Mouse (Mus musculus) spleen, adult 2 months (tissue): ENCODE results near the gene Trappc4. TPM values are rescaled to one million over a fixed set of nuclear protein-coding genes. Genes with fewer than 3 reads are reported as not detected.
"Not testable (repeated sequence)": the region's sequence is repeated elsewhere in the genome, so short reads cannot be mapped to it uniquely, and the experiment has no call there.

Source experiments
- DNase-seq, 2 experiments: peaks; one replicate each; pipeline versions ENCODE4 v3.0.0 to v3.0.0-alpha.2; 2012 to 2021; ENCODE audit warnings: low spot score in 2 of 2, low read depth in 1 of 2
- H3K27ac ChIP-seq: fragments of 200-500 bp; 2 replicates; pipeline ENCODE4 v1.5.1; 2012; ENCODE audit warnings: low read length, inconsistent platforms; ENCODE audit not compliant: insufficient read depth
- H3K27me3 ChIP-seq: fragments of 200-500 bp; 2 replicates; pipeline ENCODE4 v1.6.1; 2012; ENCODE audit warnings: mild to moderate bottlenecking, moderate library complexity, low read length, inconsistent platforms; ENCODE audit not compliant: control insufficient read depth, insufficient read depth
- H3K36me3 ChIP-seq: fragments of 200-500 bp; 2 replicates; pipeline ENCODE4 v1.6.1; 2012; ENCODE audit warnings: mild to moderate bottlenecking, low read length, inconsistent platforms; ENCODE audit not compliant: control insufficient read depth, insufficient read depth
- H3K4me1 ChIP-seq: fragments of 200-500 bp; 2 replicates; pipeline ENCODE4 v1.6.1; 2011; ENCODE audit warnings: inconsistent platforms; ENCODE audit not compliant: control insufficient read depth, insufficient read depth, insufficient read length
- H3K4me3 ChIP-seq: fragments of 200-500 bp; 2 replicates; pipeline ENCODE4 v1.5.1; 2011; ENCODE audit warnings: mild to moderate bottlenecking, inconsistent platforms; ENCODE audit not compliant: insufficient read depth, insufficient read length; ENCODE audit errors: extremely low read depth
- CTCF ChIP-seq: fragments of 200-500 bp; IDR thresholded peaks from 2 replicates; pipeline ENCODE4 v1.5.1; 2011; ENCODE audit warnings: mild to moderate bottlenecking, inconsistent platforms; ENCODE audit not compliant: insufficient read depth, insufficient read length, insufficient replicate concordance; ENCODE audit errors: extremely low read depth
- POLR2A ChIP-seq: fragments of 200-500 bp; IDR thresholded peaks from 2 replicates; pipeline ENCODE4 v1.6.1; 2011; ENCODE audit warnings: low read depth, low read length, inconsistent platforms
- WGBS: fragments of 180-500 bp; shearing (Covaris S2); methylation state at CpG from one replicate; pipeline ENCODE4 v1.1.7; 2018; 5-methylcytosine and 5-hydroxymethylcytosine counted together
- polyA plus RNA-seq: library from polyadenylated mRNA; depleted of rRNA; stranded (reverse); fragments of >200 nt; gene quantifications from 2 replicates; pipeline ENCODE4 v1.2.3, GENCODE M21; 2012

Trappc4 gene
- polyA plus RNA-seq, 1 experiment: 22.9 TPM

DNA sequence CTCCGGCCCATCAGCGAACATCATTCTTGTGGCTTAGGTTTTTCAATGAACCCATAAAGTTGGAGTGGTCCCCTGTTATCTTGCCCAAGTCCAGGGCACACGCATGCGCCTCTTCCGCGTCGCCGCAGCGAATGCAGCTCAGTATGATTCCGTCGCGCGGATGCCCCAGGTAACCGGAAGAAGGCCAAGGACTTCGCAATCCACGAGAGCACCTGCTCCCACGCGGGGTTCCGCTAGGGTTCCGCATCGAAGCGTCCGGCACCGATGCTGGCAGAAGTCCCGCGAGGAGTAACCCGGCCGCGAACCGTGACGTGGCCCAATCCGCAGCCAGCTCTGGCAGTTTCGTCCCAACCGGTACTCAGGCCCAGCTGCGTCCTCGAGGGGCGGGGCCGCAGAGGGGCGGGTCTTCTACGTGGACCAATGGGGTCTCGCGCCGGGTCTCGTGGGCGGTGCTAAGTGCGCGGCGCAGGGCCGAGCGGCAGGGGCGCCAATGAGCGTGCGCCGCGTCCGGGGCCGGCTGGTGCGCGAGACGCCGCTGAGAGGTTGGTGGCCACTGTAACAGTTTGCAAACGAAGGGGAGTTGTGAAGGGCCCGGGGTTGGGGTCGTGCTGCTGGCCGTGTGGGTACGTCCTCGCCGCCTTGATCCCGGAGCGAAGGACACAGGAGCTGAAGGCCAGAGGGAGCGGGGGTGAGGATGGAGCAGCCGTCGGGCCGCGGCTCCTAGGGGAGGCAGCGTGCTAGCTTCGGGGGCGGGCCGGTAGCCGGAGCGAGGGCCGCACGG is 28.2 kb downstream of the Trappc4 start, which contains the start of gene Hyou1:
TSS of gene Hyou1 (plus strand) at position 437 of the 781 bp plus-strand sequence.
- peaks cover 7% of the 10 kb centered on the region; the same call in 1 of the 2 replicates for H3K4me1 ChIP-seq
- peaks cover 22% of the 10 kb centered on the region for H3K36me3 ChIP-seq
- no peaks in the 10 kb centered on the region for H3K27me3 ChIP-seq
- peak; percentile 97 to 99 for DNase-seq
- WGBS: under 1% methylated on average over 83 of the region's 83 CpGs
- peak within 1 kb of the TSS; percentile 82 for H3K27ac ChIP-seq
- peak within 1 kb of the TSS; percentile 92 for H3K4me3 ChIP-seq
- TF ChIP-seq CTCF (no peak), POLR2A (peak; percentile 71)

DNA sequence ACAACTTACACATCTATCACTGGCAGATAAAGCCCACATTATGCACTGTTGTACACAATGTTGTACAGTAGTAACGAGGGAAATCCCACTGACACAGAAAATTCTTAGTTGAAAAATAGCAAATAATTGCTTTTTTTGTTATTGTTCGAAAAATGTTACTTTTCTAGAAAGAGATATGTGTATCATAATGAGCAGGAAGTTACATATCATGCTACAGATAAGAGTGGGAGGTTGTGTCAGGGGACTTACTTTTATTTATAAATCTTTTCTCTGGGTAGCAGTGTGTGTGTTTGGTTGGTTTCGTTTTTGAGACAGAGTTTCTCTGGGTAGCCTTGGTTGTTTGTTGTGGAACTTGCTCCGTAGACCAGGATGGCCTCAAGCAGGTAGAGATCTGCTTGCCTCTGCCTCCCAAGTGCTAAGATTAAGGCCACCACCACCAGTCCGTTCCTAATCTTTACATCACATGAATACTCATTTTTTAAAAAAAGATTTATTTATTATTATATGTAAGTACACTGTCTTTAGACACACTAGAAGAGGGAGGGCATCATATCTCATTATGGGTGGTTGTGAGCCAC is 29.2 kb downstream of the Trappc4 start:
- WGBS: 56% methylated on average over 5 of the region's 5 CpGs
- no peaks in the 10 kb centered on the region for H3K27me3 ChIP-seq
- H3K27ac ChIP-seq: peak overlapping the region; percentile 82; the same call in 1 of the 2 replicates
- peaks cover 7% of the 10 kb centered on the region; the same call in 1 of the 2 replicates for H3K4me1 ChIP-seq
- H3K4me3 ChIP-seq: peak overlapping the region; percentile 58; the same call in 1 of the 2 replicates
- TF ChIP-seq CTCF (no peak), POLR2A (no peak)
- H3K36me3 ChIP-seq: peaks cover 14% of the 10 kb centered on the region
- DNase-seq: no peak

DNA sequence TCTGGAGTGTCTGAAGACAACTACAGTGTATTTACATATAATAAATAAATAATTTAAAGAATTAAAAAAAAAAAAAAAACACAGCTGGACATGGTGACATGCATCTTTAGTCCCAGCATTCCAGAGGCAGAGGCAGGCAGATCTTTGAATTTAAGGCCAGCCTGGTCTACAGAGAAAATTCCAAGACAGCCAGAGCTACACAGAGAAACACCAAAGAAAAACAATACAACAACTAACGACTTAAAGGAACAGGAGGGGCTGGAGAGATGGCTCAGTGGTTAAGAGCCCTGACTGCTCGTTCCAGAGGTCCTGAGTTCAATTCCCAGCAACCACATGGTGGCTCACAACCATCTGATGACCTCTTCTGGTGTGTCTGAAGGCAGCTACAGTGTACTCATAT is 30.1 kb downstream of the Trappc4 start:
- not testable (repeated sequence) for H3K27me3 ChIP-seq, H3K4me3 ChIP-seq, DNase-seq, H3K36me3 ChIP-seq, H3K27ac ChIP-seq, H3K4me1 ChIP-seq
- 80% methylated on average over 2 of the region's 2 CpGs for WGBS

DNA sequence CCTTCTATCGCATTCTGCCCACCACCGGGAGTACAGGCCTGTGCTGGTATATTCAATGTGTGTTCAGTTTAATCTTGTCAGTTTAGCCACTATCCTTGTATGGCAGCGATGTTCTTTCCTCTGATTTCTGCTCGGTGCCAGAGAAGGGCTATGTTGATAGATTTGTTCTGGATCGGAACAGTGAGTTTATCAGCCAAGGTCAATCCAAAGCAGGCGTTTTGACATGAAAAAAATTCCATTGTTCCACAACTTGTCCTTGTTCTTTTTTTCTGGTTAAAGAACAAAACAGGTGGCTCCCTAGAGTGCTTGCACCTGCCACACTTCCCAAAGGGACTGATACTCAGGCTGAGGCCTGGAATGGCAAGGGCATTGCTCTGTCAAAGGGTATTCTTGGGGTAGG is 31.3 kb downstream of the Trappc4 start:
- Histone ChIP-seq H3K36me3 (no peaks in the 10 kb centered on the region), H3K27me3 (no peaks in the 10 kb centered on the region), H3K27ac (no peak overlapping the region), H3K4me3 (no peak overlapping the region), H3K4me1 (peaks cover 7% of the 10 kb centered on the region; the same call in 1 of the 2 replicates)
- no peak for DNase-seq
- 86% methylated on average over 6 of the region's 6 CpGs for WGBS
- TF ChIP-seq CTCF (no peak), POLR2A (no peak)

DNA sequence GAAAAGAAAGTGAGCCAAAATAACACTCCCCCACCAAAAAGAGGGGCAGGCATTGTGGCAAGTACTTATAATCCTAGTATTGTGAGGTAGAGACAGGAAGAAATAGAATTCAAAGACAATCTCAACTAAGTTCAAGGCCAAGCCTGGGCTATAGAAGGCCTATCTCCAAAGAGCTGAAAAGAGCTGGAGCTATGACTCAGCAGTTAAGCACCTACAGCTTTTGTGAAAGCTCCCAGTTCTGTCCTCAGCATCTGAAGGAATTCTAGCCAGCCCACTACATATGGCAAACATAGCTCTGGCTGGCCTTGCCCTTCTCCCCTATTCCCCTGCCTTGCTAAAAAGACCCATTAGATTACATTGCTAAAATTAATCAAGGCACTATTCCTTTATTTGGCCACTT is 34.0 kb downstream of the Trappc4 start:
- no peak for DNase-seq
- Histone ChIP-seq H3K27ac (no peak overlapping the region), H3K4me1 (no peaks in the 10 kb centered on the region), H3K36me3 (no peaks in the 10 kb centered on the region), H3K4me3 (no peak overlapping the region), H3K27me3 (no peaks in the 10 kb centered on the region)
- TF ChIP-seq CTCF (no peak), POLR2A (no peak)

DNA sequence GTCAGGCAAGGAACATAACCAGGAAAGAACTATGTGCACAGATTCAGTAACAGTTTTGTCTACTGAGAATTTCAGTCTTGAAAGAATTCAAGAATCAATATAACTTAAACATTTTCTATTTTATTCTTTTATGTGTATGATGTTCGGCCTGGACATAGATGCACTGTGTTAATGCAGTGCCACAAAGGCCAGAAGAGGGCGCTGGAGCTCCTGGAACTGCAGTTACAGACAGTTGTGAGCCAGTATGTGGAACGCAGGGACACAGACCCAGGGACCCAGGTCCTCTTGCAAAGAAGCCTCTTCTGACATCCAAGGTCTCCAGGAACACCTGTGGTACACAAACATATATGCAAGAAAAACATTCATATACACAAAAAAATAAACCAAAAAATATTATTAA is 42.9 kb downstream of the Trappc4 start:
- 68% methylated on average over 3 of the region's 3 CpGs for WGBS
- Histone ChIP-seq H3K4me1 (peaks cover 4% of the 10 kb centered on the region; the same call in 1 of the 2 replicates), H3K27ac (no peak overlapping the region), H3K27me3 (no peaks in the 10 kb centered on the region), H3K36me3 (peaks cover 2% of the 10 kb centered on the region; the same call in 1 of the 2 replicates), H3K4me3 (no peak overlapping the region)
- DNase-seq: no peak
- TF ChIP-seq POLR2A: no peak
- peak; percentile 8; the same call in 1 of the 2 replicates for TF ChIP-seq CTCF

DNA sequence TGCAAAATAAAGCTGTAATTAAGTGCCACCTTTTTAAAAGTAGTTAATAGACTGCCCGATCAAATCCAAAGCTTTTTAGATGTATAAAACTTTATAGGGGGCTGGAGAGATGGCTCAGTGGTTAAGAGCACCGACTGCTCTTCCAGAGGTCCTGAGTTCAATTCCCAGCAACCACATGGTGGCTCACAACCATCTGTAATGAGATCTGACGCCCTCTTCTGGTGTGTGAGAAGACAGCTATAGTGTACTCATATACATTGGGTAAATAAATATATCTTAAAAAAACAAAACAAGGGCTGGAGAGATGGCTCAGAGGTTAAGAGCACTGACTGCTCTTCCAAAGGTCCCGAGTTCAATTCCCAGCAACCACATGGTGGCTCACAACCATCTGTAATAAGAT is 45.5 kb downstream of the Trappc4 start:
- H3K27me3 ChIP-seq, H3K4me1 ChIP-seq, DNase-seq: not testable (repeated sequence)
- Histone ChIP-seq H3K36me3 (peaks cover 13% of the 10 kb centered on the region), H3K27ac (peak overlapping the region; percentile 29; the same call in 1 of the 2 replicates), H3K4me3 (peak overlapping the region; percentile 99; the same call in 1 of the 2 replicates)
- 44% methylated on average over 4 of the region's 4 CpGs for WGBS
